Mouse (Mus musculus) ovary, adult 2 months (tissue): ENCODE measurements around the gene Ermap. TPM values are rescaled to one million over a fixed set of nuclear protein-coding genes. Genes with fewer than 3 reads are reported as not detected.

Source experiments
- polyA plus RNA-seq: library from polyadenylated mRNA; depleted of rRNA; stranded (reverse); fragments of >200 nt; gene quantifications from 2 replicates; pipeline ENCODE4 v1.2.3, GENCODE M21; 2012; rRNA removed

Gene Ermap
- 0.77 and 0.98 TPM in 2 replicates for polyA plus RNA-seq

DNA sequence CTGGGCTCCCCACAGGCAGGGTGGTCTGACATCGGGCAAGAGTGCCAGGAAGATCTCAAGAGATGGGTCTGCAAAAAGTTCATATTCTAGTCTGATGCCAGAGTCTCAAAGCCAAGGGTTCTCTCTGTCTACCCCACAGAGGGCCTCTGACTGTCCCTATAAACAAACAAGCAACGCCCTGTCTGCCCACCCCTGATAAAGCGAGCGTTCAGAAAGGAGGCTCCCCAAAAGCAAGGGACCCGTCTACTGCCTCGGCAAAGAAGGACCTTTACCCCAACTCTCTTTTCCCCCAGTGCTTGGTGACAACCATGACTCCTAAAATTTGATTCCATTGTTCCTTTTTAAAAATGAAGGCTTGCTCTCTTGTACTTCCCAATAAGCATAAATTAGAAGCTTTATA is at the start of gene Ermap:
Ermap (minus strand) TSS at position 148 of the 400 bp plus-strand sequence.

DNA sequence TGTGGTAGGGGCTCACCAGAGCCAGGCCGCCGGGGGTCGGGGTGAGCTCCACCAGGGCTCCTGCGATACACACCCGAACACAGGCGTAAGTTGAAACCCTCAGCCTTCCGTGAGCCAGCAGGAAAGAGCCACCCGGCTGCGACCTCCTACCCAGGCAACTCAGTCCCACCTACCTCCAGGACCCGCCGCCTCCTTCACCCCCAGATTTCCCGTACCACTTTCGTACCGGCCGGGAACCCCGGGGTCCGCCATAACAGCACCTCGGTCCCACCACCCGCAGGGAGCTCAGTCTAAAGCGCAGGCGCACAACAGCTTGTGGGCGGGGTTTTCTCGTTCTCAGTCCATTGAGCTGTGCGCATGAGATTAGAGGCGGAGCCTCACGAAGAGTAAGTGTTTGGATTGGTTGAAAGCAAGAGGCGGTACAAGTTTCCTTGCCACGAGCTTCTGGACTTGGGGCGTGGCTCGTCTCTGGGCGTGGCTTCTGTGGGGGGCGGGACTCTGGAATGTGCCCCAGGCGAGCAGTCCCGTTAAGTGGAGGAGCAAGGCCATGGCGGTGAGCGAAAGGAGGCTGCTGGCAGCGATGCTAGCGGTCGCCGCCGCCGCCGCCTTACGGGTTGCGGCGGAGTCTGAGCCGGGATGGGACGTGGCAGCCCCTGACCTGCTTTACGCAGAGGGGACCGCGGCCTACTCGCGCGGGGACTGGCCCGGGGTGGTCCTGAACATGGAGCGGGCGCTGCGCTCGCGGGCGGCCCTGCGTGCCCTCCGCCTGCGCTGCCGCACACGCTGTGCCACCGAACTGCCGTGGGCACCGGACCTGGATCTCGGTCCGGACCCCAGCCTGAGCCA is 42.8 kb upstream of the Ermap start, which contains the start of the genes AU022252 and P3h1:
AU022252 (minus strand) TSS at position 303 of the 846 bp plus-strand sequence.
P3h1 (plus strand) TSS at position 506 of the 846 bp plus-strand sequence.

DNA sequence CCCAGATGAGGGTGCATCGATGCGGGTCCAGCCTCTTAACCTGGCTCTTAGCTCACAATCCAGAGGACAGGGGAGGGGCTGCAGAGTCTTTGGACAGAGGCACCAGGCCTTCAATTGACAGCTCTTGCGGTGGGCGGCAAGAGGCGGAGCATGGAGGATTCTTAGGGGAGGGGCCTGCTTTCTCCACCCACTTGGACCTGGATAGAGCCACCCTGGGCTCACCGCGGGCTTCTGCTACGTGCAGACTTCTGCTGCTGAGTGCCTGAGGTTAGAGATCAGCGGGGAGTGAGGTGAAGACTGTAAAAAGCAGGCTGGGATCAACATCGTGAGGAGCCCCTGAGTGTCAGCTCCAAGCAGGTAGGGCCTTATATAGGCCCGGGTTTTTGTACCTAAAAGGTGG is 28.4 kb upstream of the Ermap start, which contains the start of gene Tmem269:
Tmem269 (minus strand) TSS at position 49 of the 400 bp plus-strand sequence.

GRCm38 (mm10) chr4:119194909-119195581 is 5.2 kb upstream of the Ermap start, which contains the start of gene Svbp:
TSS of gene Svbp (plus strand) at chr4:119195306.

DNA sequence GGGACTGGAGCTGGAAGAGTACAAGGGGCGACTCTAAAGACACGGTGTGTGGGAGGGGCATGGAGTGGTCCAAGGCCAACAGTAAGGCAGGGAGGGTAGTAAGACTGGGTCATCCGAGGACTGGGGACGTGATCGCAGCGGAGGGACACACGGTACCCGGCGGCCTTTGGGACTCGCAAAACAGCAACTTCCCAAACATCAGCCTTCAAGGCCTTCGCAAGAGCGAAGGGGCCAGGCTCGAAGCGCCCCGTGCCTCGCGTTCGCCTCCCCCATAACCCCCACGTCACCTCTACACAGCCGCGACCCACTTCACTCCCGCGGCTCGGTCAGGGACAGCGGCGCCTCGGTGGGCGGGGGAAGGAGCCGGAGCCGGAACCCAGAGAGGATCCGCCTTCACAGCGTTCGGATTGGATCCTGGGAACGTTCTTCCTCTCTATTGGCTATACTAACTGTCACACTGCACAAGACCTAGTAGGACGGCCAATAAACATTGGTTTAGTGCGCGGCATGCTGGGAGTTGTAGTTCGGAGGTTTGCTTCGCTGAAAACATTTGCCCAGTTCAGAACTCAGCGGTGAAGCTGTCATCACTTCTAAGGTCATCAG is 15.9 kb downstream of the Ermap start, which contains the start of gene Zfp691:
Zfp691 (minus strand) TSS at position 345 of the 603 bp plus-strand sequence.

Other genes starting within 250 kb of the Ermap start
- 0.18 TPM in 2 replicates for gene Lao1, start 228.4 kb downstream of the Ermap start, polyA plus RNA-seq
- gene Slc2a1, start 81.3 kb downstream of the Ermap start, polyA plus RNA-seq = 82.8 and 83.3 TPM in 2 replicates
- 16.9 and 24.8 TPM in 2 replicates for gene Zfp691, start 15.8 kb downstream of the Ermap start, polyA plus RNA-seq
- 37.2 and 44.2 TPM in 2 replicates for gene Svbp, start 5.3 kb upstream of the Ermap start, polyA plus RNA-seq
- gene Tmem269, start 28.2 kb upstream of the Ermap start, polyA plus RNA-seq = 1.6 and 2.2 TPM in 2 replicates
- 5.4 and 6.9 TPM in 2 replicates for gene AU022252, start 42.7 kb upstream of the Ermap start, polyA plus RNA-seq
- gene P3h1, start 42.9 kb upstream of the Ermap start, polyA plus RNA-seq = 95.6 and 125 TPM in 2 replicates
- gene Cldn19, start 65.4 kb upstream of the Ermap start, polyA plus RNA-seq = 0.10 and 0.11 TPM in 2 replicates
- gene Ybx1, start 104.6 kb upstream of the Ermap start, polyA plus RNA-seq = 455 and 561 TPM in 2 replicates
- 3.3 and 7.1 TPM in 2 replicates for gene Ppih, start 130.5 kb upstream of the Ermap start, polyA plus RNA-seq
- 3.0 and 3.4 TPM in 2 replicates for gene Ccdc30, start 225.5 kb upstream of the Ermap start, polyA plus RNA-seq
- gene Ppcs, start 232.4 kb upstream of the Ermap start, polyA plus RNA-seq = 22.3 and 22.9 TPM in 2 replicates
- 7.7 and 10.0 TPM in 2 replicates for gene Zmynd12, start 232.8 kb upstream of the Ermap start, polyA plus RNA-seq